Mouse (Mus musculus) erythroblast, embryonic 14.5 days (primary cell): ENCODE measurements around the gene Eif3j1.
"Not testable (repeated sequence)": the region's sequence is repeated elsewhere in the genome, so short reads cannot be mapped to it uniquely, and the experiment has no call there.

Experiments used
- GATA1 ChIP-seq: IDR thresholded peaks from 2 replicates; pipeline ENCODE4 v1.6.1; 2012; ENCODE audit warnings: low read length, inconsistent platforms, mixed read lengths
- TAL1 ChIP-seq: IDR thresholded peaks from 3 replicates; pipeline ENCODE4 v1.6.1; 2012; ENCODE audit warnings: low read length, inconsistent platforms, mixed read lengths

DNA sequence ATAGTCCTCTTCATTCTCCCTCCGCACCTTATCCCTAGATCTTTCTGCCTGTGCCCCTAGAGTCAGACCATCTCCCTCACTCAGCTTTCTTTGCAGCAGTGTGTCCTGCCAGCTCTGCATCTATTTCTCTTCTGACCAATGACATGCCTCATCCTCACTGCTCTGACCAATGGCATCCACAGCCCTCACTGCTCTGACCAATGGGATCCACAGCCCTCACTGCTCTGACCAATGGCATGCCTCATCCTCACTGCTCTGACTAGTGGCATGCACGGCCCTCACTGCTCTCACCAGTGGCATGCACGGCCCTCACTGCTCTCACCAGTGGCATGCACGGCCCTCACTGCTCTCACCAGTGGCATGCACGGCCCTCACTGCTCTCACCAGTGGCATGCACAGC lies 69.3 kb downstream of the Eif3j1 start:
- TF ChIP-seq GATA1, TAL1: not testable (repeated sequence)
